Mouse (Mus musculus): ENCODE measurements at regions not wholly inside any gene's neighbourhood (a gene's known extent, or its start where the extent isn't known, plus 50 kb on each side); places are given as distances from the start of the nearest gene placed in this dataset.

- Histone ChIP-seq H3K9ac (ENCODE audit: insufficient read depth, low read depth, low read length, poor library complexity, severe bottlenecking) (no peak overlapping the region), H3K9me3 (ENCODE audit: control insufficient read depth, insufficient read depth, low read depth, low read length) (no peaks in the 10 kb centered on the region), H3K4me3 (ENCODE audit: insufficient read depth in 1 of 2, low read depth in 1 of 2, low read length in 2 of 2, poor library complexity in 1 of 2, severe bottlenecking in 1 of 2) (no peak overlapping the region), H3K4me1 (ENCODE audit: control insufficient read depth in 2 of 2, insufficient read depth in 2 of 2, low read length in 2 of 2, poor library complexity in 1 of 2) (peaks cover 8 to 18% of the 10 kb centered on the region in 2 experiments; a peak in 3 of 4 replicates), H3K36me3 (ENCODE audit: control insufficient read depth, insufficient read depth, low read length, poor library complexity, severe bottlenecking) (no peaks in the 10 kb centered on the region), H3K27ac (ENCODE audit: insufficient read depth, low read depth, low read length, poor library complexity, severe bottlenecking) (no peak overlapping the region)
- in situ Hi-C loops (cut with MboI; ENCODE audit: low sequenced_read_pairs in 2 of 2, unreplicated experiment in 2 of 2), result no loop called here
- DNase-seq (ENCODE audit: low read depth, low spot score), result no peak
- TF ChIP-seq ZC3H11A (IDR thresholded peaks at IDR 0.05; ENCODE audit: borderline replicate concordance, low read depth, low read length) (no peak), ZNF384 (IDR thresholded peaks at IDR 0.05; ENCODE audit: low read depth, low read length) (no peak), HCFC1 (IDR thresholded peaks at IDR 0.05; ENCODE audit: borderline replicate concordance, insufficient read depth, low read length) (no peak), CHD2 (IDR thresholded peaks at IDR 0.05; ENCODE audit: low read depth, low read length) (no peak), MAFK (IDR thresholded peaks at IDR 0.05; ENCODE audit: insufficient read depth, low read depth, low read length) (no peak)
Observed at GRCm38 (mm10) chr2:128263880-128264279, 138.0 kb downstream of the Bcl2l11 start.

GRCm38 (mm10) chr2:128265014-128265990 is 139.5 kb downstream of the Bcl2l11 start:
- no peaks in the 10 kb centered on the region for H3K9me3 ChIP-seq (ENCODE audit: control insufficient read depth, insufficient read depth, low read depth, low read length)
- H3K4me3 ChIP-seq (ENCODE audit: insufficient read depth in 1 of 2, low read depth in 1 of 2, low read length in 2 of 2, poor library complexity in 1 of 2, severe bottlenecking in 1 of 2), result 0 out of 4 replicates have a peak overlapping the region, but pooled peaks of 1 of the 2 experiments have one; percentile 1
- in situ Hi-C loops (cut with MboI; ENCODE audit: low sequenced_read_pairs in 2 of 2, unreplicated experiment in 2 of 2), result no loop called here
- DNase-seq (ENCODE audit: low read depth, low spot score), result no peak
- H3K27ac ChIP-seq (ENCODE audit: insufficient read depth, low read depth, low read length, poor library complexity, severe bottlenecking), result peak overlapping the region; percentile 92
- no peaks in the 10 kb centered on the region for H3K36me3 ChIP-seq (ENCODE audit: control insufficient read depth, insufficient read depth, low read length, poor library complexity, severe bottlenecking)
- H3K9ac ChIP-seq (ENCODE audit: insufficient read depth, low read depth, low read length, poor library complexity, severe bottlenecking), result no peak overlapping the region
- peak; percentile 73; the same call in 1 of the 2 replicates for TF ChIP-seq CHD2 (IDR thresholded peaks at IDR 0.05; ENCODE audit: low read depth, low read length)
- 0 out of 2 replicates have a peak, but pooled peaks have one; percentile 17 for TF ChIP-seq ZNF384 (IDR thresholded peaks at IDR 0.05; ENCODE audit: low read depth, low read length)
- peak; percentile 38; the same call in 1 of the 2 replicates for TF ChIP-seq MAFK (IDR thresholded peaks at IDR 0.05; ENCODE audit: insufficient read depth, low read depth, low read length)
- no peak for TF ChIP-seq HCFC1 (IDR thresholded peaks at IDR 0.05; ENCODE audit: borderline replicate concordance, insufficient read depth, low read length)
- no peak for TF ChIP-seq ZC3H11A (IDR thresholded peaks at IDR 0.05; ENCODE audit: borderline replicate concordance, low read depth, low read length)
- peaks cover 8 to 18% of the 10 kb centered on the region in 2 experiments; a peak in 3 of 4 replicates for H3K4me1 ChIP-seq (ENCODE audit: control insufficient read depth in 2 of 2, insufficient read depth in 2 of 2, low read length in 2 of 2, poor library complexity in 1 of 2)

- H3K9ac ChIP-seq (ENCODE audit: insufficient read depth, low read depth, low read length, poor library complexity, severe bottlenecking), result no peak overlapping the region
- in situ Hi-C loops (cut with MboI; ENCODE audit: low sequenced_read_pairs in 2 of 2, unreplicated experiment in 2 of 2), result no loop called here
- H3K4me3 ChIP-seq (ENCODE audit: insufficient read depth in 1 of 2, low read depth in 1 of 2, low read length in 2 of 2, poor library complexity in 1 of 2, severe bottlenecking in 1 of 2), result no peak overlapping the region
- DNase-seq (ENCODE audit: low read depth, low spot score), result no peak
- TF ChIP-seq MAFK (IDR thresholded peaks at IDR 0.05; ENCODE audit: insufficient read depth, low read depth, low read length), result no peak
- TF ChIP-seq CHD2 (IDR thresholded peaks at IDR 0.05; ENCODE audit: low read depth, low read length), result no peak
- TF ChIP-seq HCFC1 (IDR thresholded peaks at IDR 0.05; ENCODE audit: borderline replicate concordance, insufficient read depth, low read length), result no peak
- no peak for TF ChIP-seq ZNF384 (IDR thresholded peaks at IDR 0.05; ENCODE audit: low read depth, low read length)
- no peak for TF ChIP-seq ZC3H11A (IDR thresholded peaks at IDR 0.05; ENCODE audit: borderline replicate concordance, low read depth, low read length)
- H3K36me3 ChIP-seq (ENCODE audit: control insufficient read depth, insufficient read depth, low read length, poor library complexity, severe bottlenecking), result no peaks in the 10 kb centered on the region
- H3K9me3 ChIP-seq (ENCODE audit: control insufficient read depth, insufficient read depth, low read depth, low read length), result no peaks in the 10 kb centered on the region
- peaks cover 8 to 24% of the 10 kb centered on the region in 2 experiments for H3K4me1 ChIP-seq (ENCODE audit: control insufficient read depth in 2 of 2, insufficient read depth in 2 of 2, low read length in 2 of 2, poor library complexity in 1 of 2)
- H3K27ac ChIP-seq (ENCODE audit: insufficient read depth, low read depth, low read length, poor library complexity, severe bottlenecking), result no peak overlapping the region
Observed at GRCm38 (mm10) chr2:128270377-128271129, 144.7 kb downstream of the Bcl2l11 start.

DNA sequence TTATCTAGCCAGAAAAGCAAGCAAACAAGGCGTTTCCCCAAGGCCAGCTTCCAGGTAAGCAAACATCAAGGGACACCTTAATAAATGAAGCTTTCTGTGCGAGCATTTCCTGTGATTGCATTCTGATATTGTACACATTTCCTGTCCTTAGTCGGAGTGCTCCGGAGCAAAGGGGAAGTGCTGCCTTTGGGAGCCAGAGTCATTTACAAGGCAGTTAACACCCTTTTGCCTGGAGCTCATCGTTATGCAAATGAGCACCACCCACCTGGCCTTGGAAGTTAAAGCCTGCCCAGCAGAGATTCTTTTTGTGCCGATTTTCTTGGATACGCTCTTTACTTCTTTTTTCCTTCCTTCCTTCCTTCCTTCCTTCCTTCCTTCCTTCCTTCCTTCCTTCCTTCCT is 147.0 kb downstream of the Bcl2l11 start:
- Histone ChIP-seq H3K4me1 (ENCODE audit: control insufficient read depth in 2 of 2, insufficient read depth in 2 of 2, low read length in 2 of 2, poor library complexity in 1 of 2) (peaks cover 8 to 14% of the 10 kb centered on the region in 2 experiments), H3K27ac (ENCODE audit: insufficient read depth, low read depth, low read length, poor library complexity, severe bottlenecking) (peak overlapping the region; percentile 42; the same call in 1 of the 2 replicates), H3K9me3 (ENCODE audit: control insufficient read depth, insufficient read depth, low read depth, low read length) (no peaks in the 10 kb centered on the region), H3K9ac (ENCODE audit: insufficient read depth, low read depth, low read length, poor library complexity, severe bottlenecking) (no peak overlapping the region), H3K36me3 (ENCODE audit: control insufficient read depth, insufficient read depth, low read length, poor library complexity, severe bottlenecking) (no peaks in the 10 kb centered on the region), H3K4me3 (ENCODE audit: insufficient read depth in 1 of 2, low read depth in 1 of 2, low read length in 2 of 2, poor library complexity in 1 of 2, severe bottlenecking in 1 of 2) (no peak overlapping the region)
- peak; percentile 60 for DNase-seq (ENCODE audit: low read depth, low spot score)
- no peak for TF ChIP-seq HCFC1 (IDR thresholded peaks at IDR 0.05; ENCODE audit: borderline replicate concordance, insufficient read depth, low read length)
- TF ChIP-seq CHD2 (IDR thresholded peaks at IDR 0.05; ENCODE audit: low read depth, low read length), result no peak
- TF ChIP-seq ZNF384 (IDR thresholded peaks at IDR 0.05; ENCODE audit: low read depth, low read length), result no peak
- TF ChIP-seq ZC3H11A (IDR thresholded peaks at IDR 0.05; ENCODE audit: borderline replicate concordance, low read depth, low read length), result no peak
- TF ChIP-seq MAFK (IDR thresholded peaks at IDR 0.05; ENCODE audit: insufficient read depth, low read depth, low read length), result no peak
- in situ Hi-C loops (cut with MboI; ENCODE audit: low sequenced_read_pairs in 2 of 2, unreplicated experiment in 2 of 2), result no loop called here
